Mouse (Mus musculus): ENCODE results near the gene Kcnd2. TPM values are rescaled to one million over a fixed set of nuclear protein-coding genes. Genes with fewer than 3 reads are reported as not detected.

Gene Kcnd2
- 0.22 and 0.34 TPM in 2 replicates for polyA plus RNA-seq (2014; fragmentation: Nextera tagmentation; extraction: Ambion mirVana)

DNA sequence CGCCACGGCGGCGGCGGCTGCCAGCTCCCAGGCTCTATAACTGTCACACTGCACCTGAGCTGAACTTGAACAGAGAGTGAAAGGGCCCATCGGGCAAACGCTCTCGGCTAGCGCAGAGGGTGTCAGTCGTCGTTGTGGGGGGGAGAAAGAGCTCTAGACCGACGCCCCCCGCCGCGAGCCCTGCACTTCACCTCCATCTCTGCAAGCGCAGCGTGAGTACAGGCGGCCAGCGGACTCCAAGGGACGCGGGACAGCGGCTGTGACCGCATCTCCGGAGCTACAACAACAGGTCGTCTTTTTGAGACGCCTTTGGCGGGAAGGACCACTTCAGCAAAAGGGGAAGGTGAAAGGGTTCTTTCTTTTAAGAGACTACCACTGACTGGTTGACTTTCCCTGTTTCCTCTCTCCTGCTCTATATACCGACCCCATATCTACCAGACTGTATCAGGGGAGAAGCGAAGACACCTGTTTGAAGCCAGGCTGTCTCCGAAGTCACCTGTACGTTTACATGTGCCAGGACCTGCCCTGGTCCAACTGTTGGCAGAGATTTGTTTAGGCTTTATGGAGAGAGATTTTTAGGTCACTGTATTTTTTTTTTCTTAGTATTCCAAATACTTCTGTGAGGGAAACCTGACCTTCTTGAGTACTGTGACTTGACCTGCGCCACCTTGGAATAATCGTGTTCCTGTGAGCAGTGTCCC is at the start of gene Kcnd2:
Gene Kcnd2, plus strand, starts transcription at position 13 of the 701 bp plus-strand sequence.
- no peaks in the 10 kb centered on the region for H3K9me3 ChIP-seq (ENCODE audit: low read depth, low read length)
- peak; percentile 55; the same call in 1 of the 2 replicates for ATAC-seq (ENCODE audit: insufficient read depth)
- no peaks in the 10 kb centered on the region for H3K4me1 ChIP-seq (ENCODE audit: insufficient read depth)
- H3K27me3 ChIP-seq (ENCODE audit: insufficient read depth, low read length): peaks cover 26% of the 10 kb centered on the region
- no peaks in the 10 kb centered on the region for H3K36me3 ChIP-seq (ENCODE audit: insufficient read depth)
- H3K27ac ChIP-seq (ENCODE audit: low read depth): no peak within 1 kb of the TSS
- peak within 1 kb of the TSS; percentile 99 for H3K4me2 ChIP-seq
- peak within 1 kb of the TSS; percentile 54 for H3K4me3 ChIP-seq (ENCODE audit: low read depth, low read length)
- 9% methylated on average over 34 of the region's 34 CpGs for WGBS
- peak; percentile 14 for DNase-seq
- H3K9ac ChIP-seq: peak within 1 kb of the TSS; percentile 52
- TF ChIP-seq CTCF (IDR thresholded peaks at IDR 0.05; ENCODE audit: low read depth): no peak

DNA sequence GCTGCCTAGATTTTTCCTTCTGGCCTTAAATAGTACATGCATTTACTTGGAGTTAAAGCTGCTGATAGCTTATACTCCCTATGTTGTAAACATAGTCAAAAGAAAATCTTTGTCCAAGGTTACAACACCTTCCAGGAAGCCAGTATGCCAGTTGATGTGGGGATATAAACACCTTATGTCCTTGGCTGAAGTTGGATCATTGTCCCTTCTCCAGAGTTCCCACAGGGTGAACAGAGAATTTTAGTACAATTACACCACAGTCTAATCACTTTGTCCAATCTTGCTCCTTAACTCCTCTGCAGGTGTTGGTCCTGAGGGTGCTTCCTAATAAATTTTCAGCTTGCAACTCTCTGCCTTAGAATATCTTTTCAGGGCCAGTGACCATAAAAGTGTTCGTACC is 48.7 kb upstream of the Kcnd2 start:
- Histone ChIP-seq H3K4me2 (no peak overlapping the region), H3K27ac (ENCODE audit: low read depth) (no peak overlapping the region), H3K9me3 (ENCODE audit: low read depth, low read length) (no peaks in the 10 kb centered on the region), H3K9ac (no peak overlapping the region), H3K27me3 (ENCODE audit: insufficient read depth, low read length) (no peaks in the 10 kb centered on the region), H3K4me1 (ENCODE audit: insufficient read depth) (no peaks in the 10 kb centered on the region), H3K4me3 (ENCODE audit: low read depth, low read length) (no peak overlapping the region), H3K36me3 (ENCODE audit: insufficient read depth) (no peaks in the 10 kb centered on the region)
- DNase-seq: no peak
- ATAC-seq (ENCODE audit: insufficient read depth): no peak
- no peak for TF ChIP-seq CTCF (IDR thresholded peaks at IDR 0.05; ENCODE audit: low read depth)
- 73% methylated on average over 1 of the region's 1 CpGs for whole genome bisulfite sequencing

DNA sequence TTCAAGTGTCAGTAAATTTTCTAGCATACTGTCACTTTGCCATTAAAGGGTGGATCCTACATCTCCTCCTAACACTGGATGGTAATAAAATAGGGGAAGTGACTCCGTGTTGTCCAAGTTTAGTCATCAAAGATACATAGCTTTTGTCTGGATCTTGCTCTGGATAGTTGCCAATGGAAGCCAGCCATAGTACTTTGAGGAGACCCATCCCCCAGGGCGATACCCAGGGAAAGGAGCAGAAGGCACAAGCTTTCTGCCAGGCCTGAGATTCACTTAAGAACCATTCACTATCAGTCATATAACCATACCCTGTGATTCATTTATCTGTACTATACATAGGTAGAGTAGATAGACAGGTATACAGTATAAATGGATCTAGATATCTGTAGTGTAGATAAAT is 20.0 kb upstream of the Kcnd2 start:
- DNase-seq: no peak
- Histone ChIP-seq H3K9ac (no peak overlapping the region), H3K9me3 (ENCODE audit: low read depth, low read length) (no peaks in the 10 kb centered on the region), H3K27ac (ENCODE audit: low read depth) (no peak overlapping the region), H3K4me3 (ENCODE audit: low read depth, low read length) (no peak overlapping the region), H3K4me1 (ENCODE audit: insufficient read depth) (no peaks in the 10 kb centered on the region), H3K4me2 (no peak overlapping the region), H3K36me3 (ENCODE audit: insufficient read depth) (no peaks in the 10 kb centered on the region), H3K27me3 (ENCODE audit: insufficient read depth, low read length) (no peaks in the 10 kb centered on the region)
- no peak for ATAC-seq (ENCODE audit: insufficient read depth)
- no peak for TF ChIP-seq CTCF (IDR thresholded peaks at IDR 0.05; ENCODE audit: low read depth)
- WGBS: 51% methylated on average over 2 of the region's 2 CpGs

DNA sequence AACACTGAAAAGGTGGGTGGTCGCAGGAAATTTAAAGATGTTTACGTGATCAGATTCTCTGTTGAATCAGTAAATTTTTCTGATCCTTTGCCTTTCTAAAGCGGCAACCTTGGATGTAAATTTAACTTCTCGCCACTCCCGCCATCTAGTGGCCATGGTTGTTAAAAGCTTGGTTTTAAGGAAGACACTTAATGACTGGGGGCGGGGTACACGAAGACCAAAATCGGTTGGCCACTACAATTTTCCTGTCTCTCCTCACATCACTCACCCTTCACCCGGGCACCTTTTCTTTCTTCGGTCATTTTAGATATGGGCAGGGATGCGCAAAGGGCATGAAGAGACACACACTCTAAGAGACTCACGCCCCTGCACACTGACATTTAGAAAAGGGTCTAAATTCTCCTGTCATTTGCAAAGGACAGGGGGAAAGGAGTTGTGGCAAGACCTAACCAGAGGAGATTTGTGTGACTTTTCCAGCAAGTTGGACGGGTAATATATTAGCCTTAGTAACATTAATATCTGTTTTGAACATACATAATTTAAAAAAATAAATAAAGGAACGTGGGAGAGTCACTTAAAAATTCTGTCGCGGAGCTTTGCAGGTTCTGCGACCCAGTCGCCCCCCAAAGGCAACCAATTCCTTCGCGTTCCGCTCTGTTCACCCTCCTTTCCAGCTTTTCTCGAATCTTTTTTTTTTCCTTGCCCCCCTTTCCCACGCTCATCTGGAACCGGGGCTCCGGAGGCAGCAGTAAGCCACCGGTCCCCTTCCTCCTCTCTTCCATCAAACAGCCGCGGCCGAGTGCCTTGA is 1.2 kb upstream of the Kcnd2 start:
- Histone ChIP-seq H3K4me3 (ENCODE audit: low read depth, low read length) (peak overlapping the region; percentile 54), H3K27me3 (ENCODE audit: insufficient read depth, low read length) (peaks cover 26% of the 10 kb centered on the region), H3K4me1 (ENCODE audit: insufficient read depth) (no peaks in the 10 kb centered on the region), H3K4me2 (peak overlapping the region; percentile 99), H3K9me3 (ENCODE audit: low read depth, low read length) (no peaks in the 10 kb centered on the region), H3K27ac (ENCODE audit: low read depth) (no peak overlapping the region), H3K36me3 (ENCODE audit: insufficient read depth) (no peaks in the 10 kb centered on the region), H3K9ac (peak overlapping the region; percentile 52; the same call in 1 of the 2 replicates)
- DNase-seq (peak; percentile 94), ATAC-seq (ENCODE audit: insufficient read depth) (peak; percentile 57; the same call in 1 of the 2 replicates)
- under 1% methylated on average over 29 of the region's 29 CpGs for WGBS
- TF ChIP-seq CTCF (IDR thresholded peaks at IDR 0.05; ENCODE audit: low read depth): peak; percentile 76

DNA sequence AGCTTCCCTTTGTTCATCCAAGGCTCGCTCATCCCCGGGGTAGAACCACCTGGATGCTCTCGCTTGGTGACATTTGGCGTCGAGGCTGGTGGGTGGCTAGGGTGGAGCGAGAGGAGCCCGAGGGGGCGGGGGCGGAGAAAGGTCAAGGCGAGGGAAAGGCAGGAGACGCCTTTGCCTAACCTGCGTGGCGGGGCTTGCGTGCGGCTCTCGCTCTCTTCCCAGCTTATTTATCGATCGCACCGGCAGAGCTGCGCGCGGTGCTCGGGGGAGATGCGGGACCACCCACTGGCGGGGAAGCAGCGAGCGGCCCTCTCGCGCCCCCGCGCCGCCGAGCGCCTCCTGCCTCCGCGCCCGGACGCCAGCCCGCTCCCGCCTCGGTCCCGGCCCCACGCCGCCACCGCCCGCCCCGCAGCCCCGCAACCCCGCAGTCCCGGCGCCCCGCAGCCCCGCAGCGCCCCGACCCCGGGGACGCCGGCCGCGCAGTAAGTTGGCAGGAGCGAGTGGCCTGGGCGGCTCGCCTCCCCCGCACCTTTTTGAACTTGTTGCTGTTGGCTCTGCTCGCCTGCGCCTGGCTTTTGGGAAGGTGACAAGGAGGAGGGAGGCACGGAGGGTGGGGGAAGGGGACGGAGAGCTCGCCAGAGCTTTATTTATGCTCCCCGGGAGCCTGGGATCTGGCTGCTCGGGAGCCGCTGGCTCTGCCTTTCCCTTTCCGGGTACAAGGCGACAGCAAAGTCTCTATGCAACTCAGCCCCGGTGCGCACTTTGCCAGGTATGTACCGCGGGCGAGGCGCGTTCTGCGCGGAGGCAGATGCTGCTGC is 421 bp upstream of the Kcnd2 start:
- Histone ChIP-seq H3K9me3 (ENCODE audit: low read depth, low read length) (no peaks in the 10 kb centered on the region), H3K36me3 (ENCODE audit: insufficient read depth) (no peaks in the 10 kb centered on the region), H3K27me3 (ENCODE audit: insufficient read depth, low read length) (peaks cover 26% of the 10 kb centered on the region), H3K9ac (peak overlapping the region; percentile 52), H3K27ac (ENCODE audit: low read depth) (no peak overlapping the region), H3K4me2 (peak overlapping the region; percentile 99), H3K4me1 (ENCODE audit: insufficient read depth) (no peaks in the 10 kb centered on the region), H3K4me3 (ENCODE audit: low read depth, low read length) (peak overlapping the region; percentile 54)
- no peak for TF ChIP-seq CTCF (IDR thresholded peaks at IDR 0.05; ENCODE audit: low read depth)
- ATAC-seq (ENCODE audit: insufficient read depth) (peak; percentile 68), DNase-seq (peak; percentile 58)
- under 1% methylated on average over 72 of the region's 83 CpGs for WGBS

DNA sequence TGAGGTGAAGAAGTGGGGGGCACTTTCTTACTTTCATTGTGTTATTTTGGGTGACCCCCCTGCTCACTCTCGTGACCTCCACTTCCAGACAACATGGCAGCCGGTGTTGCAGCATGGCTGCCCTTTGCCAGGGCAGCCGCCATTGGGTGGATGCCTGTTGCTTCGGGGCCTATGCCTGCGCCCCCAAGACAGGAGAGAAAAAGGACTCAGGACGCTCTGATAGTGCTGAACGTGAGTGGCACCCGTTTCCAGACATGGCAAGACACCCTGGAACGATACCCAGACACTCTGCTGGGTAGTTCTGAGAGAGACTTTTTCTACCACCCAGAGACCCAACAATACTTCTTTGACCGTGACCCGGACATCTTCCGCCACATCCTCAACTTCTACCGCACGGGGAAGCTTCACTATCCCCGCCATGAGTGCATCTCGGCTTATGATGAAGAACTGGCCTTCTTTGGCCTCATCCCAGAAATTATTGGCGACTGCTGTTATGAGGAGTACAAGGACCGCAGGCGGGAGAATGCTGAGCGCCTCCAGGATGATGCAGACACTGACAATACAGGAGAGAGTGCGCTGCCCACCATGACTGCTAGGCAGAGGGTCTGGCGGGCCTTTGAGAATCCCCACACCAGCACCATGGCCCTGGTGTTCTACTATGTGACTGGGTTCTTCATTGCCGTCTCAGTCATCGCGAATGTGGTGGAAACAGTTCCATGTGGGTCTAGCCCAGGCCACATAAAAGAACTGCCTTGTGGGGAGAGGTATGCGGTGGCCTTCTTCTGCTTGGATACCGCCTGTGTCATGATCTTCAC is 1.1 kb downstream of the Kcnd2 start:
- no peaks in the 10 kb centered on the region for H3K4me1 ChIP-seq (ENCODE audit: insufficient read depth)
- 89% methylated on average over 27 of the region's 27 CpGs for WGBS
- no peak overlapping the region for H3K4me3 ChIP-seq (ENCODE audit: low read depth, low read length)
- no peak for TF ChIP-seq CTCF (IDR thresholded peaks at IDR 0.05; ENCODE audit: low read depth)
- H3K9ac ChIP-seq: no peak overlapping the region
- no peak for ATAC-seq (ENCODE audit: insufficient read depth)
- no peaks in the 10 kb centered on the region for H3K9me3 ChIP-seq (ENCODE audit: low read depth, low read length)
- no peak overlapping the region; the same call in 1 of the 2 replicates for H3K4me2 ChIP-seq
- H3K36me3 ChIP-seq (ENCODE audit: insufficient read depth): no peaks in the 10 kb centered on the region
- H3K27me3 ChIP-seq (ENCODE audit: insufficient read depth, low read length): peaks cover 26% of the 10 kb centered on the region
- no peak overlapping the region for H3K27ac ChIP-seq (ENCODE audit: low read depth)
- no peak for DNase-seq

All from lung, embryonic 14.5 days (tissue).